Mouse (Mus musculus) ES-CJ7 (cell line): Measurements from ENCODE around the gene Hpn.

Experiments used
- DNase-seq: peaks from one replicate; pipeline ENCODE4 v3.0.0; 2011; ENCODE audit warnings: low read depth, low spot score

Gene Hpn

GRCm38 (mm10) chr7:31140941-31141340 is 25.9 kb upstream of the Hpn start:
- no peak for DNase-seq

DNA sequence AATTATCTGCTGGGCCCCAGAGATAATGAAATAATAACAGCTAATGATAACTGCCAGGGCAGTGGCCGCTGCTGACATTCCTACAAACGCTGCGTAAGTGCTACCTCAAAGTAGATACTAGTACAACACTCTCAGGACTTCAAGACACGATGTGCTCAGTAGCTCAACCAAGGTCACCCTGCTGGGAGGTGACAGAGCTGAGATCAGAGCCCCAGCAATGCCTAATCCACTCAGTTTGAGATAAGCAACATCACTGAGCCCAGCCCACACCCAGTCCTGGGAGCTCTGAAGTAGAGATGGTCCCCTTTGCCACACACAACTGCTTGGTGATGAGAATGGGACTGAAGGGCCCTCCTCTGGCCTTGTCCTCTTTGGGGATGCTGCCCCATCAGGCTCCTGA is 25.2 kb upstream of the Hpn start:
- no peak for DNase-seq

- DNase-seq = peak; percentile 52
These were observed 24.7 kb upstream of the Hpn start for GRCm38 (mm10) chr7:31139765-31140164.

DNA sequence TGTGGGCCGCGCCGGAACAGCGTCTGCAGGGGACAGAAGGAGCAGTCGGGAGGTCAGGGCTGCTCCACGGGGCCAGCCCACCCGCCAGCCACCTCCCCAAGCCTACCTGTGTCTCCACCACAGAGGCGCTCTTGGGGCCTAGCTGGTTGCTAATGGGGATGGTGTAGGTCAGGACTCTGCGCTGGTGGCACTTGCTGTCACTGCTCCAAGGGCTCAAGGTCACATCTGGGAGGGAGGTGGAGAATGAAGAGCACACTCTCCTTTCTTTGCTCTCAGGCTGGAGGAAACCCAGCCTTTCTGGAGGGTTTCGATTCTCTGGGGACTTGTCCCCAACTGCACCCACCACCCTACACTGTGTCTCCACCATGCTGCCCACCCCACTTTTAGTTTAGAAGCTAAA is 20.6 kb upstream of the Hpn start:
- no peak for DNase-seq

DNA sequence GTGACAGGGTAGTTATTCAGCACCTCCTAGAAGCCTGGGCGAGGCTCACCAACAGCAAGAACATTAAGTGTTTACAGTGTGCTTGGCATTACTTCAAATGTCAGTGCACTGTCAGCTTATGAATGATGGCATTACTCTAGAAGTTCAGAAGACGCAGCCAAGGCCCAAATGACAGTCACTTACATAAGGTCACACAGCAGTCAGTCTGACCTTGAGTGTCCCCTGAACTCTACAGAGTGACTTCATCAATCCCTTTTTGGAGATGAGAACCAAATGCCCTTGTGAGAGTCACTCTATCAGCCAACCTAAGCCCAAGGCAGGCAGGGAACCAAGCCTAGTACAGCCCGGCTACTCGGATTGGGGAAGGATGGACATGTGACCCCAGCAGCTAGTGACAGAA is 16.8 kb upstream of the Hpn start:
- DNase-seq = no peak

DNA sequence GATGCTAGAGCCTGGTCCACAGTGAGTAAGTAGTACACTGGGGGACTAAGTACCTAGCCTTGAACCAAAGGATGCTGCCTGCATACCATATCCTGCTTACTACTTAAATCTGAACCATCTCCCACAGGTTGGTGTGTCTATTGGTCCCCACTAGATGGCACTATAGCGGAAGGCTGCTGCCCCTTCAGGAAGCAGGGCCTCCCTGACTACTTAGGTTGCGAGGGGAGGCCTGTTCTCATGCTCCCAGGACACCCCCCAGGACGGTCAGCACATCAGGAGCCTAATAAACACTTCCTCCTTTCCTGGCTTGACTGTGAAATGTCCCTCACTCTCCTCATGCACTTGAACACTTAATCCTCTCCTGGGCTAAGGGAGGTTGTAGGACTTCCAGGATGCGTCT is 15.8 kb upstream of the Hpn start:
- DNase-seq = peak; percentile 76

GRCm38 (mm10) chr7:31130197-31130596 is 15.1 kb upstream of the Hpn start:
- no peak for DNase-seq

DNA sequence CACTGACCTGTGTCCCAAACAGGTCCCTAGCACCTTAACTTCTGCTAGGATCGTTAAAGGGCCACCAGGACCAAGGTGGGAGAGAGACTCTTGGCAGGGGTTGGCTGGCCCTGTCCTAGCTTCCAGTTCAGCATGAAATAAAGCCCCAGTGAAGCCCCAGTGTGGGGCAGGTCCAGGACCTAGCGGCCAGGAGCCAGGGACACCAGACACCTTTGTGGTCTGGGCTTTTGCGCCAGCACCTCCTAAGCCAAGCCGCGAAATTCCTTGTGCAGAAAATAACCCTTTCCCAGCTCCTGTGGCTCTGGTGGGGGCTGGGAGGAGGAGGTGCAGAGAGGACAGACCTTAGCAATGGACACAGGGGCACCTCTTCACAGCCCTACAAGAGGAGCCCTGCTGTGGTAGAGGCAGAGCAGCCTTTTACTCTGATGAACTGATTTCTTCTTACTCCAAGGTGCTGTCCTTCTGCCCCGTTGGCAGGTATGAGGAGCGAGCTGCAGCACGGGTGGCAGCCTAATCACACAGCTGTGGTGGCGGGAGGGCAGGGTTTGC is 13.1 kb upstream of the Hpn start:
- no peak for DNase-seq

DNA sequence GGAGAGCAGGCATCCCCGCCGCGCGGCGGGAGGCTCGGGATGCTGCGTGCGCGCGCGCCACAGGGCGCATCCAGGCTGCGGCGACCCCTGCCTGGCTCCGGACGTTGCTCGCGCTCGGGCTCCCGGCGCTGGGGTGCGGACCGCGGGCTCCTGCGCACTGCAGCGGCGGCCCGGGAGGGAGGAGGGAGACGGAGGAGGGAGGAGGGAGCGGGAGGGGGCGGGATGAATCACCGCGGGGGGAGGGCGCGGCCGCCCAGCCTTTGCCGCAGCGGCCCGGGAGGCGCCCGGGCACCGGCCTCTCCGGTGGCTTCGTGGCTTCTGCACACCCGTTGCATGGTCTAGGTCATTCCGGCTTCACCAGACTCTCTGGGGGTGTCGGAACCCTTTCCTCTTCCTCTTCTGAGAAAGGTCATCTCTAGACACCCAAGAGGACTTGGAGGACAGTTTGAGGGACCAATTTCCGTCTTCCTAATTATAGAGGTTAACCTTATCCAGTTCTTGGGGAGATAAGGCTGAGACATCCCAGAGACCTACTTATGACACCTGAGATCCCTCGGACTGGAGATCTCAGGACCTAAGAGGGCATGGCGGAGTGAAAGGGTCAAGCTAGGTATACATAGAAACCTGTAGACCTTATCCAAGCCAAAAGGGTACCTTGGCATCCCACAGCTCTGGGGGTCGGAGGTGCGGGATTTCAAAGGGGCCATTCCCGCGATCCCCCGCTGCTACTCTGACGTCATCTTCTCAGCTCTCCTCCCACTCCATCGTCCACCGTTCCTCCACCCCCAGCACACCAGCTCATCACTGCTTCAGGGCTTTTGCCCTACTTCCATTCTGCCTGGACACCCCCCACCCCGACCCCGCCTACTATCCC is 12.0 kb upstream of the Hpn start, which contains the start of gene Scn1b:
Gene Scn1b (minus strand): TSS at position 153 of the 874 bp plus-strand sequence.
- peak; percentile 59 for DNase-seq

DNA sequence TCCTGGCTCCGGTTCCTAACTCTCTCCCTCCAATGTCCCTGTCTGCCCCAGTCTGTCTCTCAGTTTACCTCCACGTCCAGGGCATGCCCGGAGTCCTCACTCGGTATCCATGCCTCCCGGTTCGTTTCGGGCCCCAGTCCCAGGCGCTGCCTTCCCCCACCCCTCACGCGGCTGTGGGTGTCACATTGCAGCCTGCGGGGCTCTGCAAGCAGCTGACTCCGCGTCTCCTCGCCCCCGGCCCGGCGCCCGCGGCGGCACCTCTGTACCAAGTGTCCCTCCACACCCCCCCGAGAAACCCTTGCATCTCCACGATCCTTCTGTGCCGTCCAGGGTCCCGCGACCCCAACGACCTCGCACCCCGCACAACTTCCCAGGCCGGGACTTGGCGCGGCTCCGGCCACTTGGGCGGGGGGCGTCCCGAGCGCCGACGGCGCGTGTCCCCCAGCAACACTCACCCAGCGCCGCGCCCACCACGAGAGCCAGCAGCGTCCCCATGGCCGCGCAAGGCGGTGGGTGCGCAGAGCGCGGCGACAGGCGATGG is 11.2 kb upstream of the Hpn start:
- no peak for DNase-seq

DNA sequence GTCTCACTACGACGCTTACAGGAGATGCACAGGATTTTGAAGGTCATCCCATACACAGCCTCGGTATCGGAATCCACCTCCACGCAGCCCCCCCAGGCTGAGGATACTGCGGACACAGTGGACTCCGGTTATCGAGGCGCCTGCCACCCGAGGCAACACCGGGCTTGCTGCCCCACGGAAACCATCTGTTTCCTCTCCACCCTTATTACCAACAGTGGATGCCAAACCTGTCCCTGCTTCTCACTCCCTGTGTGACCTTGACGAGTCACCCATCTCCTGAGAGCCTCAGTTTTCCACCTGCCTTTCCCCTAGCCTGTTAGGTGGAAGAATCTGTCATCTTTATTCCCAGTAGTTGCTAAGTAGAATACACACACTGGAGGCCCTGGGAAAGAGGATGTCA is 10.0 kb upstream of the Hpn start:
- no peak for DNase-seq

GRCm38 (mm10) chr7:31124381-31124780 is 9.3 kb upstream of the Hpn start:
- no peak for DNase-seq

DNA sequence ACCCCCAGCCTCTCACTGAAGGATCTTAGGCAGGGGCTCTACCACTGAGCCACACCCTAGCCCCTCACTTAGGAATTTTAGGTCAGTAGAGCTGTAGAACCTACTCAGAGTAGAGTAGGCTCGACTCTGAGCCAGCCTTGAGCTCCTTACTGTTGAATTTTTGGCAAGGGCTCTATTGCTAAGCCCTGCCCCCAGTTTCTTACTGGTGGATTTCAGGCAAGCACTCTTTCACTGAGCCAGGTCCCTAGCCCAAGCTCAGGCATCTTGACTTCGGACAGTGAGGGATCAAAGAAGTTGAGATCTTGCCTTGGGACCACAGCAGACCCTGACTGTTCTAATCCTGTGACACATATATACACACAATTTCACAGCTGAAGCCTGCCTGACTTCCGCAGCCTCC is 8.6 kb upstream of the Hpn start:
- no peak for DNase-seq

GRCm38 (mm10) chr7:31122641-31123631 is 7.8 kb upstream of the Hpn start:
- DNase-seq = no peak

DNA sequence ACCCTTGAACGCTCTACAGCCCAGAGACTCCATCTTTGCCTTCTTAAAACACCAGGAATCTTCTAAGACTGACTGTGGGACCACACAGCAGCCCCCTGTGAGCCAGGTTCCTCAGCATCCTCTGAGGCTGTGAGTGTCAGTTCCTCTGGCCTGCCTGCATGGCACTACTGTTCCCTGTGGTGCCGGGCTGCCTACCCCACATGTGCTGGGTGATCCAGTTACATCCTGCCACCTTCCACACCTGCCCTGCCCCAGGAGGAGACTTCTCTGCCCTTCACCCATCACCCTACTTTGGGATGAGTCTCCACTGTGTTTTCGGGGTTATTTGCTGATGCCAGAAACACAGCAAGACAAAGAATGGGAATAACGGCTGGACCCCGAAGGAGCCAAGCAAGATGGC is 4.5 kb upstream of the Hpn start:
- DNase-seq = no peak

DNA sequence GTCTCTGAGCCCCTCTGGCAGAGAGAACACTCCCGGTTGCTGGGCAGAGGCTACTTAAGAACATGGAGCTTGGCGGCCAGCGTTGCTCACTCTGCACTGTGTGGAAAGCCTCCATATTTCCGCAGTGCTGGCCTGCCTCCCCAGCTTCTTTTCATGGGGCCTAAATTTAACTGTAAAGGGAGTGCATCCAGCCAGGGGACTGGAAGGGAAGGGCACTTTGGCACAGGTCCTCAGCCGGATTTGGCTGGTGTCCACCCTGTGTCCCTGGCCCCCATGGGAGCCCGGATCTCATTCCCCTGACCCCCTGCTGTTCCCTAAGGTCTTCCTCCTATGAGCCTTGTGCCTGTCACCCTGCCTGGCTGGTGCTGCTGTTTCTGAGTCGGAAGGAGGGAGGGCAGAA is 3.4 kb upstream of the Hpn start:
- no peak for DNase-seq

DNA sequence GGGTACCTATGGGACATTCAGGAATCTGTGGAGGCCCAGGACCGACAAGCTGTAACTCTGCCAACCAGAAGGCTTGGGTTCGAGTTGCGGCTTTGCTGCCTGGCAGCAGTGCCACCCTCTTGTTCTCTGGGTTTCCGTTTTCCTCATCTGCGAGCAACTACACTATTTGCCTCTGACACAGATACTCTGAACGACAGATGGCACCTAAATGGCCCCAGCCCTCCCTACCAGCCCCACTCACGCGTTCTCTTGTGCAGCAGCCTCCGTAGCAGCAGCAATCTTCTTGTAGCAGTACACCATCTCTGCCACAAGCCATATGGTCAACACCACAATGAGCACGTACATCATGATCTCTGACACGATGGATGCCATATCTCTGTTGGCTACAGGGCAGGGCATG is 2.4 kb upstream of the Hpn start:
- no peak for DNase-seq

DNA sequence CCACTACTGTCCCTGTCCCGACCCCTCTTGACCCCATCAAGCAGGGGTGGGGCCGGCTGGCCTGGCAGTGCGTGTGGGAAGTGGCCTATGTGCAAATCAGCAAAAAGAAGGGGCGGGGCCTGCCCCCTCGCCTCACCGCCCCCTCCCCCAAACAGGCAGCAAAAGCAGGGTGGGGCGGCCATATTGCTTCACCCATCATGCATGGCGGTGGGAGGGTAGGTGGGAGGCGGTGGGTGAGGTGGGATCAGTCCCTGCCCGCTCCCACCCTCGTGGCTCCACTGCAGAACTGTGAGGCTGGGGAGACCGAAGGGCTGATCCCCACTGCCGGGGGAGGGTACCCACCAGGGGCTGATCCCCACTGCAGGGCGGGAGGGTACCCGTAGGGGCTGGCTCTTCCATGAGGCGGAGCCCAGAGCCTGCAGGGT is 1.6 kb upstream of the Hpn start:
- peak; percentile 70 for DNase-seq

DNA sequence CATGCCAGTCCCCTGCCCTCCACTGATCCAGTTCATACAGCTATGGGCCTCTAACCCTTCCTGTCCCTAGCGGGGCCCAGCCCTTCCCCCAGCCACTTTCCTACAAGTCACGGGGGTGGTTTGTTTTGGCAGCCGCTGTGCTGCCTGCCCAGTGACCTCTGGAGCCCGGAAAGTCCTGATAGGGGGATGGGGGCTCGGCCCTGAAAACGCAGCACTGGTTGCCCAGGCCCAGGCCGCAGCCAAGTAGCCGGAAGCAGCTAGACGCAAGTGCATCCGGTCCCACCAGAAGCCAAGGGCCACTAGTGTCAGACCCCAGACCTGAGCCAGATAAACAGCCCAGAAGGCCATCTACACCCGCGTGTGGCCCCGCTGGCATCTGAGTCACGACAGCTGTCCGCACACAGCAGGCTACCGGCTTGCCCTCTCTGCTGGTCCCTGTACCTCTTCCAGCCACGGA is 525 bp upstream of the Hpn start:
- no peak for DNase-seq

GRCm38 (mm10) chr7:31114646-31115045 is 444 bp downstream of the Hpn start:
- DNase-seq = peak; percentile 33

GRCm38 (mm10) chr7:31113800-31114199 is 1.3 kb downstream of the Hpn start:
- no peak for DNase-seq

DNA sequence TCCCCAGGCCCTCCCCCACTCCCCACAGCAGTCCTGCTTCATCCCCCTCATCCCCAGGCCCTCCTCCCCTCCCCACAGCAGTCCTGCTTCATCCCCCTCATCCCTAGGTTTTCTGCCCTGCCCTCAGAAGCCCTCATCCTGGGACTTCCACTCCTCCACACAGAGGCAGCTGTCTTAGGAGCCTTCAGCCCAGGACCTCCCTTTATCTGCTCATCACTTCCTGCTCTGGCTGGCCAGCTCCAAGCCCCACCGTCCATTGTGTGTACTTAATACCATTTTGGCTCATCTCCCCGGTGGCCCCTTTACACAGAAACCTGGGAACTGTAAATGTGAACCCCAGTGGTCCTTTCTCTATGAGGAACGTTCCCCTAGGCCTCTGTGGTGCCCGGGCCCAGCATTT is 3.1 kb downstream of the Hpn start:
- DNase-seq = no peak
